Mouse (Mus musculus) cerebellum, adult 2 months (tissue): ENCODE measurements at regions not wholly inside any gene's neighbourhood (a gene's known extent, or its start where the extent isn't known, plus 50 kb on each side); places are given as distances from the start of the nearest gene placed in this dataset.

Experiments used
- CTCF ChIP-seq: fragments of 200-500 bp; IDR thresholded peaks from 2 replicates; pipeline ENCODE4 v1.5.1; 2011; ENCODE audit warnings: low read depth, mild to moderate bottlenecking, control low read depth, low read length, moderate library complexity, borderline replicate concordance; ENCODE audit not compliant: insufficient read depth
- POLR2A ChIP-seq: fragments of 200-500 bp; IDR thresholded peaks from 2 replicates; pipeline ENCODE4 v1.6.1; 2011; ENCODE audit warnings: low read length, control low read depth, borderline replicate concordance; ENCODE audit not compliant: insufficient read depth

DNA sequence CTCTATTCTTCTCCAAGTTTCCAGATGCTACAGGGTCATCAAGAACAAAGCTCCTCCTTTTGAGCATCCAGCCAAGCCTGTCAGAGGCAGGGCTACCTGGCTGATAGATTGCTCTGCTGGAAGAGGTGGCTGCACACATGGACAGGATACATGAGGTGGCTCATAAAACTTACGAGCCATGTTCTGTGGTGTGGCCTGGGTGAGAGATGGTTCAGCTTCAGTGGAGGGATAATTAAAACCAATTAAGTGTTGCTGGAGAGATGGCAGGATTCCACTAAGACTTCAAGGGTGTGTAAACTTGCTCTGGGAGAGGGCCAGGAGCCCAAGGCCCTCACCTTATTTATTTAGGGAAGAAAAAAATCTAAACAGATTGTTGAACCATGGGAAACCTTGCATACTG is 555.6 kb downstream of the Nfib start:
- TF ChIP-seq POLR2A (no peak), CTCF (no peak)
